Mouse (Mus musculus) heart, adult 2 months (tissue): Measurements from ENCODE around the gene Cald1. TPM values are rescaled to one million over a fixed set of nuclear protein-coding genes. Genes with fewer than 3 reads are reported as not detected.

Experiments
- DNase-seq, 2 experiments: peaks; one replicate each; pipeline ENCODE4 v3.0.0; 2021
- H3K27ac ChIP-seq: fragments of 200-600 bp; 2 replicates; pipeline ENCODE4 v1.8.1; 2022
- H3K27me3 ChIP-seq: fragments of 200-500 bp; 2 replicates; pipeline ENCODE4 v1.6.1; 2012; ENCODE audit warnings: mild to moderate bottlenecking, low read length, inconsistent platforms, mixed read lengths; ENCODE audit not compliant: control insufficient read depth, insufficient read depth
- H3K36me3 ChIP-seq: fragments of 200-500 bp; 2 replicates; pipeline ENCODE4 v1.6.1; 2012; ENCODE audit warnings: low read length, inconsistent platforms; ENCODE audit not compliant: control insufficient read depth, insufficient read depth
- H3K4me1 ChIP-seq: fragments of 200-500 bp; 2 replicates; pipeline ENCODE4 v1.6.1; 2011; ENCODE audit warnings: low read length; ENCODE audit not compliant: control insufficient read depth, insufficient read depth
- H3K4me3 ChIP-seq: fragments of 200-600 bp; 2 replicates; pipeline ENCODE4 v1.8.1; 2022
- H3K79me2 ChIP-seq: fragments of 200-500 bp; replicated peaks from 2 replicates; pipeline ENCODE4 v1.6.1; 2012; ENCODE audit warnings: mild to moderate bottlenecking, inconsistent platforms, low read length, moderate library complexity, mixed read lengths; ENCODE audit not compliant: control insufficient read depth, insufficient read depth
- H3K9ac ChIP-seq: fragments of 200-500 bp; 2 replicates; pipeline ENCODE4 v1.6.1; 2012; ENCODE audit warnings: low read depth, mild to moderate bottlenecking, control low read depth, inconsistent platforms, low read length, mixed read lengths
- CTCF ChIP-seq: fragments of 200-600 bp; IDR thresholded peaks from 2 replicates; pipeline ENCODE4 v1.8.1; 2022; ENCODE audit warnings: antibody characterized with exemption, mild to moderate bottlenecking, moderate library complexity
- EP300 ChIP-seq: fragments of 200-500 bp; IDR thresholded peaks from 2 replicates; pipeline ENCODE4 v1.6.1; 2011; ENCODE audit warnings: low read depth, low read length, control low read depth; ENCODE audit not compliant: insufficient read depth
- POLR2A ChIP-seq: fragments of 200-500 bp; IDR thresholded peaks from 2 replicates; pipeline ENCODE4 v1.6.1; 2011; ENCODE audit warnings: mild to moderate bottlenecking, low read depth, low read length, control low read depth; ENCODE audit not compliant: insufficient read depth
- WGBS: fragments of 180-500 bp; shearing (Covaris S2); methylation state at CpG from one replicate; pipeline ENCODE4 v1.1.7; 2018; 5-methylcytosine and 5-hydroxymethylcytosine counted together
- intact Hi-C: fragments of 180-260 bp; cut with DNase I; formaldehyde crosslinking; loops from one replicate; pipeline ENCODE4 v1.15.1; 2025
- polyA plus RNA-seq: library from polyadenylated mRNA; depleted of rRNA; stranded (reverse); fragments of >200 nt; gene quantifications from 2 replicates; pipeline ENCODE4 v1.2.3, GENCODE M21; 2012
- total RNA-seq, 2 experiments: library from RNA; stranded (reverse); gene quantifications; 2 replicates each; pipeline ENCODE4 v1.2.3; 2021

Cald1 gene
- total and polyA plus RNA-seq, 3 experiments, result 14.1 to 62.8 (median 47.6) TPM

DNA sequence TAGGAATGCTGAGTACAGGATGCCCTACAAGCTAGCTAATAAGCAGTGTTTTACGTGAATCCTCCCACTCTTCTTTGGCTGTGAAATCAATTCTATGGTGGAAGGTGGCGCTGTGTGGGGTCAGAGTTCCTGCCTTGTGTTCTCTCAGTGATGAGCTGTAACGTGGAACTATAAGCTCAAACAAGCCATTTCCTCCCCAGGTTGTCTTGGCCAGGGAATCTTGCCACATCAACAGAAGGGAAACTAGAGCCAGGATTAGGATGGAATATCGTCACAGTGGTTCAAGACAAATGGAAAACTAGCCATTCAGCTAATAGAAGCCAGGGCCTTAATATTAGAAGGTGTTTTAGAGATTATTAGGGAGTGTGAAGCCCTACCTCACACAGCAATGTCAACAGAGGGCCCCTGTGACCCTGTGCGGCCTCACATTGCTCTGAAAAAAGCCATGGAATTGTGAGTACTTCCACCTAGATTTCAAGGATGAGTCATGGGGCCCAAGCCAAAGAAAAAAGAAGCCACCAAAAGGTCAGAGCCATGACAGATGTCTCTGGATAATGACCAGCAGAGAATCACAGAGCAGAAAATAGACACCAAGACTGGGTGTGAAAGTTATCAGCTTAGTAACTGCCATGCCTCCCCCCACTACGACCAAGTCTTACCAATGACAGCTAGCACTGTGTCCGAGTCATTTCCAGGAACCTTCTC, 33.0 kb upstream of the Cald1 start:
- DNase-seq, result no peak
- intact Hi-C loops, result no loop called here
- Histone ChIP-seq H3K27ac (no peak overlapping the region), H3K4me3 (no peak overlapping the region), H3K36me3 (no peaks in the 10 kb centered on the region), H3K9ac (no peak overlapping the region), H3K27me3 (no peaks in the 10 kb centered on the region), H3K4me1 (no peaks in the 10 kb centered on the region), H3K79me2 (no peaks in the 10 kb centered on the region)
- 72% methylated on average over 7 of the region's 7 CpGs for WGBS
- no peak for TF ChIP-seq POLR2A
- no peak for TF ChIP-seq CTCF
- no peak for TF ChIP-seq EP300

- Histone ChIP-seq H3K4me1 (no peaks in the 10 kb centered on the region), H3K9ac (no peak overlapping the region), H3K79me2 (no peaks in the 10 kb centered on the region), H3K36me3 (no peaks in the 10 kb centered on the region), H3K27me3 (no peaks in the 10 kb centered on the region), H3K27ac (no peak overlapping the region), H3K4me3 (no peak overlapping the region)
- WGBS, result 86% methylated on average over 5 of the region's 5 CpGs
- TF ChIP-seq EP300 (no peak), CTCF (no peak), POLR2A (no peak)
- intact Hi-C loops, result no loop called here
- DNase-seq, result no peak
Observed at GRCm38 (mm10) chr6:34567298-34567697, 31.0 kb upstream of the Cald1 start.

DNA sequence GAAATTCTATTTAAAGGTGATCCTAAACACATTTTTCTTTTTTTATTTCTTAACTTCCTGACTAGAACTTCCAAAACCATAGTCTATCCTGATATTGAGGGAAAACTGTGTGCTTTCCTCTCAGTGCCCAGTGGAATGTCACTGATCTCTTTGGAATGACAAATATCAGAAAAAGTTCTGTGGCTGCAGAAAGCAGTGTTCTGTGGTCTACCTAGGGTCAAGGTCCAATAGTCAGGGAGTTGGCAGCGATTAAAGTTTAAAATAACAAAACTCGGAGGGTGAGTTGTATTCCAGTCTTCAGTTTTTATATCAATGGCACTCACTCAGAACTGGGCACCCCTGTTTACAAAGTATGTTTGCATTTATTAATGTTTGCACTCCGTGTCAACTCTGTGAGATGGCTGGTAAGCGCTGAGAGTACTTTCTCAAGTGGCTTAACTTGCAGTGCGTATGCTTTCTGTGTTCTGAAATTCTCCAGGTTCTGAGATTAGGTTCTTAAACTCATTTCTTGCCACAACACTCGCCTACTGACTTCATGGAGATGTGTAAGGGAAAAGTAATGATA, 18.7 kb upstream of the Cald1 start:
- Histone ChIP-seq H3K9ac (no peak overlapping the region), H3K27me3 (no peaks in the 10 kb centered on the region), H3K4me3 (no peak overlapping the region), H3K36me3 (no peaks in the 10 kb centered on the region), H3K27ac (no peak overlapping the region), H3K4me1 (no peaks in the 10 kb centered on the region), H3K79me2 (no peaks in the 10 kb centered on the region)
- no peak for DNase-seq
- TF ChIP-seq CTCF (no peak), POLR2A (no peak)
- intact Hi-C loops, result no loop called here
- WGBS, result 85% methylated on average over 6 of the region's 6 CpGs

DNA sequence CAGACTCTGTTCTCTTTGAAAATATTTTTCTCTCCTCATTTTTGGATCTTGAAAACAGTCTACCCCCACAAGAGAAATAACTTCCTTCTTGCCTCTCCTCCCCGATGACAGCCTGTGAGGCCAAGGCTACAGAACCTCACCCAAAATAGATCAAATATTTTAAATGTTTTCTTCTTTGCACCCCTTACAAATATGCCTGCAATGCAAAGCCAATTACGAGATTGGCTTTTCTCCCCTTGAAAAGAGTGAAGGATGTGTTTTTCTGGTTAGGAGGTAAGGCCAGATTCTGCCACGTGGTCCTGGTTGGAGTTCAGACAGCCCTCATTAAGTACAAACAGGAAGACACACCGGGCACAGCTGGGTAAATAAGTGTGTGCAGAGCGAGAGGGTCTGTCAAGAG, 14.9 kb upstream of the Cald1 start:
- no peaks in the 10 kb centered on the region for H3K79me2 ChIP-seq
- intact Hi-C loops, result no loop called here
- no peak for TF ChIP-seq POLR2A
- TF ChIP-seq EP300, result no peak
- no peak for TF ChIP-seq CTCF

GRCm38 (mm10) chr6:34588066-34588465, 10.2 kb upstream of the Cald1 start:
- no peaks in the 10 kb centered on the region for H3K27me3 ChIP-seq
- H3K4me3 ChIP-seq, result no peak overlapping the region
- no peak overlapping the region for H3K9ac ChIP-seq
- intact Hi-C loops, result no loop called here
- 65% methylated on average over 4 of the region's 4 CpGs for WGBS
- no peaks in the 10 kb centered on the region for H3K36me3 ChIP-seq
- H3K4me1 ChIP-seq, result no peaks in the 10 kb centered on the region
- H3K27ac ChIP-seq, result no peak overlapping the region
- H3K79me2 ChIP-seq, result no peaks in the 10 kb centered on the region
- TF ChIP-seq POLR2A, result no peak
- TF ChIP-seq EP300, result no peak
- TF ChIP-seq CTCF, result no peak
- no peak for DNase-seq

More for the DNA sequence above, 14.9 kb upstream of the Cald1 start:
- Histone ChIP-seq H3K27ac (no peak overlapping the region), H3K4me3 (no peak overlapping the region), H3K4me1 (no peaks in the 10 kb centered on the region), H3K27me3 (no peaks in the 10 kb centered on the region), H3K9ac (no peak overlapping the region), H3K36me3 (no peaks in the 10 kb centered on the region)
- WGBS, result 41% methylated on average over 5 of the region's 5 CpGs
- no peak for DNase-seq

- no peak for TF ChIP-seq POLR2A
- no peak for TF ChIP-seq CTCF
- no peak for TF ChIP-seq EP300
- no peak overlapping the region for H3K9ac ChIP-seq
- H3K27ac ChIP-seq, result no peak overlapping the region
- no peaks in the 10 kb centered on the region for H3K4me1 ChIP-seq
- no peaks in the 10 kb centered on the region for H3K27me3 ChIP-seq
- no peak for DNase-seq
- intact Hi-C loops, result no loop called here
- H3K36me3 ChIP-seq, result no peaks in the 10 kb centered on the region
- no peaks in the 10 kb centered on the region for H3K79me2 ChIP-seq
- WGBS, result 94% methylated on average over 9 of the region's 9 CpGs
- H3K4me3 ChIP-seq, result no peak overlapping the region
Observed at GRCm38 (mm10) chr6:34590716-34591115, 7.6 kb upstream of the Cald1 start.
